Mouse (Mus musculus) forebrain, embryonic 13.5 days (tissue): ENCODE measurements around the gene Gpr137. TPM values are rescaled to one million over a fixed set of nuclear protein-coding genes. Genes with fewer than 3 reads are reported as not detected.
A peak's percentile ranks its signal among the peaks of the same experiment; 100 is the strongest.

Experiments used
- ATAC-seq: fragments of 200-750 bp; cut with Nextera tagmentation; 2 replicates; pipeline ENCODE4 v1.8.0; 2017
- H3K27ac ChIP-seq: fragments of 300-500 bp; sonication (generic); 2 replicates; pipeline ENCODE4 v1.5.1; 2015; ENCODE audit warnings: inconsistent platforms, mild to moderate bottlenecking, moderate library complexity
- H3K27me3 ChIP-seq: fragments of 300-500 bp; sonication (generic); 2 replicates; pipeline ENCODE4 v1.6.1; 2015; ENCODE audit warnings: mild to moderate bottlenecking, inconsistent platforms
- H3K36me3 ChIP-seq: fragments of 300-500 bp; sonication (generic); 2 replicates; pipeline ENCODE4 v1.6.1; 2015; ENCODE audit warnings: mild to moderate bottlenecking, inconsistent platforms; ENCODE audit not compliant: poor library complexity, severe bottlenecking
- H3K4me1 ChIP-seq: fragments of 300-500 bp; sonication (generic); 2 replicates; pipeline ENCODE4 v1.6.1; 2015; ENCODE audit warnings: inconsistent platforms
- H3K4me2 ChIP-seq: fragments of 300-500 bp; sonication (generic); 2 replicates; pipeline ENCODE4 v1.6.1; 2015; ENCODE audit warnings: inconsistent platforms, mild to moderate bottlenecking, moderate library complexity
- H3K4me3 ChIP-seq: fragments of 300-500 bp; sonication (generic); 2 replicates; pipeline ENCODE4 v1.5.1; 2015; ENCODE audit warnings: mild to moderate bottlenecking, inconsistent platforms
- H3K9ac ChIP-seq: fragments of 300-500 bp; sonication (generic); 2 replicates; pipeline ENCODE4 v1.6.1; 2015; ENCODE audit warnings: mild to moderate bottlenecking, inconsistent platforms
- H3K9me3 ChIP-seq: fragments of 300-500 bp; sonication (generic); replicated peaks from 2 replicates; pipeline ENCODE4 v1.6.1; 2016; ENCODE audit warnings: inconsistent platforms
- WGBS: fragments of 180-500 bp; shearing (Covaris S2); methylation state at CpG from one replicate; pipeline ENCODE4 v1.1.7; 2015; 5-methylcytosine and 5-hydroxymethylcytosine counted together
- polyA plus RNA-seq: library from polyadenylated mRNA; unstranded; fragments of >200 nt; fragmentation: Nextera tagmentation; extraction: Ambion mirVana; gene quantifications from 2 replicates; pipeline ENCODE4 v1.2.1, GENCODE M21; 2015

Gpr137 gene
- polyA plus RNA-seq, 1 experiment from 2014 or later: 32.4 TPM

DNA sequence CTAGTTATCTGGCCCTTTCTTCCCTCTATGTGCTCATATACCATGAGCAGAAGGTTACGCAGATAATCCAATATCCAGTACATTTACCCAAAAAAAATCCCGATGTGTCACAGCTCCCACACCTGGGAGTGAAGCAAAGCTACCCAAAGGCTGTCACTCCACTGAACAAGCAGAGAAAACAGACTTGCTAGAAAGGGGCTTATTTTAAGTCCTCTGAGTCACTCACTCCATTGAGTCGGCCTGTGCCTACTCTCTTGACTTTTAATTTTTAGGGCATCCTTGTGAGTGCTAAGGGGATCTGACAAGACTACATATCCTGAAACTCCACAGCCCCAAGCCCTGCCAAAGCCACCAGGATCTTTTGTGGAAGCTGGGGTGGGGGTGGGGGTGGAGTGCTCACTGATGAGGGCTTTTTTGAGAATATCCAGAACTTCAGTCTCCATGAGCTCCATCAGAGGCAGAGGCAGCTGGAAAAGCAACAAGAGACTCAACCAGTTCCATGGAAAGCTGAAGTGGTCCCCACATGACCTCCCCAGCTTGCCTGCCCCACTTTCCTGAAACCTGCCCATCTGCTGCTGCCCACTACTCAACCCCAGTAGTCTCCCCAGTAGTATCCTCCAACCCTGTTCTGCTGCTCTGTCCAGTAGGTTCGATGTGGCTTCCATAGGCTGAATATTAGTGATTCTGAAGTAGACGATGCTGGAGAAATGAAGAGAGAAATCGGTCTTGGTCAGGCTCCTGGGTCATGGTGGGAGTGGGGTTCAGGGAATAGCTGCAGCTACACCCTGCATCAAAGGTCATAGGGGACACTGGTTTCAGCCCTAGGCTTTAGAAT, 19.2 kb downstream of the Gpr137 start:
- no peak overlapping the region for H3K9ac ChIP-seq
- H3K4me3 ChIP-seq: no peak overlapping the region
- WGBS: 66% methylated on average over 6 of the region's 6 CpGs
- H3K27ac ChIP-seq: no peak overlapping the region
- H3K27me3 ChIP-seq: peaks cover 58% of the 10 kb centered on the region
- H3K9me3 ChIP-seq: no peaks in the 10 kb centered on the region
- H3K4me1 ChIP-seq: peaks cover 39% of the 10 kb centered on the region
- ATAC-seq: no peak
- H3K4me2 ChIP-seq: peak overlapping the region; percentile 90
- H3K36me3 ChIP-seq: no peaks in the 10 kb centered on the region

- peaks cover 36% of the 10 kb centered on the region for H3K4me1 ChIP-seq
Observed at GRCm38 (mm10) chr19:6921647-6922567, 20.4 kb downstream of the Gpr137 start, which contains the start of gene Esrra. Gene Esrra, minus strand, starts transcription at chr19:6921813.

DNA sequence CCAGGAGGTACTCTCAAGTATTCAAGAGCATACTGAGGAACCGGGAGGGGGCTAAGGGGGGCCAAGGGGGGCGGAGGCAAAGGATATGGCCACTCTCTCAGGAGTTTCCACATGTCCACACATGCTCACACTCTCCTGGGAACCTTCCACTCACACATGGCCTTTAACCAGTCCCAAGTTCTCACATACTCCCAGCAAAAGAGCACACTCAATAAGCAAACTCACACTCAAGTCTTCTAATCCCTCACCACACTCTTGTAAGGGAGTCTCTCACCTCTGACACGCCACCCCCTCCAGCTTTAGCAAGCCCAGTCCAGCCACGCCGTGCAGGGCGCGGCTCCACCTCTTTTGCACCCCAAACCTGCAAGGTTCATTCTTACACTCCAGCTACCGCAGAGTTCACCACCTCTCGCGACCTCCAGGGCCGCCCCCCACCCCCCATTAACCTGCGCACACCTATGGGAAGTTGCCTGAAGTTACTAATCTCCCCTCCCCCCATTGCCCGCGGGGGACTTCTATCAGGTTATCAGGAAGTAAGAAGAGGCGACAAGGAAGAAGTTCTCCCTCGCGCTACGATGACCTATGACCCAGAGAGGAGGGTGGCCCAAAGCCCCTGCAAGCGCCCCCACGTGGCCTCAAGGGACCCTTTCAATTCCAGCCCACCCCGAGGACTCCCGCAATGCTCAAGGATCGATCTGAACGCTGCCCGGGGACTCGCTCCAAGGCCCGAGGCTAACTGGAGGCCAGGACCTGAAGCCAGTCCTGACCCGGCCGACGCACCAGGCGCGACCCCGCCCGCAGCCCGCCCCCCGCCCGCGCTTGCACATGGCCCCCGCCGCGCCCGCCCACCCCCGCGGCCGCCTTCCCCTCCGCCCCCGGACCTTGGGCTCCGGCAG, 21.3 kb downstream of the Gpr137 start:
- 2% methylated on average over 32 of the region's 48 CpGs for WGBS
- peak overlapping the region; percentile 90 for H3K4me2 ChIP-seq
- no peaks in the 10 kb centered on the region for H3K9me3 ChIP-seq
- peaks cover 29% of the 10 kb centered on the region for H3K4me1 ChIP-seq
- peak overlapping the region; percentile 81 for H3K4me3 ChIP-seq
- H3K36me3 ChIP-seq: 0 out of 2 replicates have a peak, but pooled peaks cover 5% of the 10 kb centered on the region
- peak overlapping the region; percentile 84 for H3K27ac ChIP-seq
- peak overlapping the region; percentile 85 for H3K9ac ChIP-seq
- peak; percentile 22 for ATAC-seq
- H3K27me3 ChIP-seq: peaks cover 37% of the 10 kb centered on the region

More at GRCm38 (mm10) chr19:6921647-6922567, 20.4 kb downstream of the Gpr137 start, which contains the start of gene Esrra:
- H3K9ac ChIP-seq: peak within 1 kb of the TSS; percentile 85
- ATAC-seq: peak; percentile 96
- H3K27ac ChIP-seq: peak within 1 kb of the TSS; percentile 84
- H3K4me3 ChIP-seq: peak within 1 kb of the TSS; percentile 81
- under 1% methylated on average over 45 of the region's 66 CpGs for WGBS
- H3K36me3 ChIP-seq: no peaks in the 10 kb centered on the region
- peaks cover 46% of the 10 kb centered on the region for H3K27me3 ChIP-seq
- peak within 1 kb of the TSS; percentile 90 for H3K4me2 ChIP-seq
- no peaks in the 10 kb centered on the region for H3K9me3 ChIP-seq

- peaks cover 26% of the 10 kb centered on the region for H3K4me1 ChIP-seq
- H3K27ac ChIP-seq: peak overlapping the region; percentile 14; the same call in 1 of the 2 replicates
Observed at GRCm38 (mm10) chr19:6919876-6920740, 22.2 kb downstream of the Gpr137 start.

DNA sequence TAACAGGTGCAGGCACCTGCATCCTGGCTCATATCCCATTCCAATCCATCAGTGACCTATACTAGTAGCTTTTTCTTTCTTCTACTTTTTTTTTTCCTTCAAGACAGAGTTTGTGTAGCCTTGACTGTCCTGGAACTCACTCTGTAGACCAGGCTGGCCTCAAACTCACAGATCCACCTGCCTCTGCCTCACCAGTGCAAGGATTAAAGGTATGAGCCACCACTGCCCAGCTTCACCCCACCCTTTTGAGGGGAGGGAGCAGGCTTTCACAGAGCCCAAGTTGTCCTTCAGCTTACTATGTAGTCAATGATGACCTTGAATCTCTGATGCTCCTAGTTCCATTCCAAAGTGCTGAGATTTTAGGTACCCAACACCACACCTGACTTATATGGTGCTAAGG, 22.8 kb downstream of the Gpr137 start:
- H3K36me3 ChIP-seq: 0 out of 2 replicates have a peak, but pooled peaks cover 5% of the 10 kb centered on the region

More at GRCm38 (mm10) chr19:6919876-6920740, 22.2 kb downstream of the Gpr137 start:
- 37% methylated on average over 8 of the region's 8 CpGs for WGBS
- Histone ChIP-seq H3K9ac (peak overlapping the region; percentile 85), H3K27me3 (peaks cover 28% of the 10 kb centered on the region), H3K9me3 (no peaks in the 10 kb centered on the region), H3K36me3 (0 out of 2 replicates have a peak, but pooled peaks cover 5% of the 10 kb centered on the region), H3K4me2 (peak overlapping the region; percentile 90), H3K4me3 (peak overlapping the region; percentile 81)
- no peak for ATAC-seq

DNA sequence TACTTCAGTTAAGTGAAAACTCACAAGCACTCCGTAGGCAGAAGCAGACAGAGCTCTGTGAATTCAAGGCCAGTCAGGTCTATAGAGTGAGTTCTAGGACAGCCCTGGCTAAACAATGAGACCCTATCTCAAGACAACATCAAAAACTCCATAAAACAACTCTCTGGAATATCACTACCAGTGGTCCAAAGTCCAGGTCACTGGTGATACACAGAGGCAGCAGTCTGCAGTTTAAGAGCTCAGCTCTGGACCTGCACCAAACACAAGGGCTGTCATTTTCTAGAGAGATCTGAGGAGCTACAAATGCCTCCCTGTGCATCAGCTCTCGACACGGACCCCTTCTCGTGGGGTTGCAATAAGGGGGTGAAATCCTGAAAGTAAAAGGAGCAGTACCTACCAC, 24.0 kb downstream of the Gpr137 start:
- Histone ChIP-seq H3K4me2 (no peak overlapping the region), H3K27ac (no peak overlapping the region), H3K9me3 (no peaks in the 10 kb centered on the region), H3K4me3 (no peak overlapping the region), H3K27me3 (peaks cover 10% of the 10 kb centered on the region), H3K9ac (no peak overlapping the region), H3K4me1 (peaks cover 22% of the 10 kb centered on the region), H3K36me3 (peaks cover 16% of the 10 kb centered on the region)
- no peak for ATAC-seq
- WGBS: 89% methylated on average over 4 of the region's 4 CpGs

More for the DNA sequence above, 22.8 kb downstream of the Gpr137 start:
- no peaks in the 10 kb centered on the region for H3K9me3 ChIP-seq
- H3K9ac ChIP-seq: no peak overlapping the region
- H3K4me2 ChIP-seq: no peak overlapping the region
- H3K27me3 ChIP-seq: peaks cover 21% of the 10 kb centered on the region
- H3K27ac ChIP-seq: no peak overlapping the region
- 0 out of 2 replicates have a peak overlapping the region, but pooled peaks have one; percentile 81 for H3K4me3 ChIP-seq
- H3K4me1 ChIP-seq: peaks cover 22% of the 10 kb centered on the region
- ATAC-seq: no peak

DNA sequence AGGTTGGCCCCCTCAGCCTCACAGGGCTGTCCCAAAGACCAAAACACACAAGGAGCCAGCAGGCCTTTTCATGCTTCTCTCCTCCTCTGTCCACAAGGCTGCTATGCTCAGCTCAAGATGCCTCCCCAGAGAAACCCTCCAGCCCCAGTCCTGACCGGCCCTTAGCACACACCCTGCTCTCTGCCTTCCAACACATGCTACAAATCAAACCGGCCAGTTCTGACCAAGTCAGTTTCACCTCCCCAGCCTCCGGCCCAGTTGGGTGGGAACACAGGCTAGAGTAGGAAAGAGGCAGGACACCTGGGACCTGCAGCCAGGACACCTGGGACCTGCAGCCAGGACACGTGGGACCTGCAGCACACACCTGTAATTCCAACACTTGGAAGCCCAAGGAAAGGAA, 25.8 kb downstream of the Gpr137 start:
- WGBS: 82% methylated on average over 4 of the region's 4 CpGs
- peaks cover 34% of the 10 kb centered on the region for H3K36me3 ChIP-seq
- no peak overlapping the region for H3K27ac ChIP-seq
- peaks cover 20% of the 10 kb centered on the region for H3K4me1 ChIP-seq
- no peak overlapping the region for H3K9ac ChIP-seq
- no peak for ATAC-seq
- H3K4me2 ChIP-seq: no peak overlapping the region
- no peaks in the 10 kb centered on the region for H3K27me3 ChIP-seq
- H3K4me3 ChIP-seq: no peak overlapping the region
- H3K9me3 ChIP-seq: no peaks in the 10 kb centered on the region

DNA sequence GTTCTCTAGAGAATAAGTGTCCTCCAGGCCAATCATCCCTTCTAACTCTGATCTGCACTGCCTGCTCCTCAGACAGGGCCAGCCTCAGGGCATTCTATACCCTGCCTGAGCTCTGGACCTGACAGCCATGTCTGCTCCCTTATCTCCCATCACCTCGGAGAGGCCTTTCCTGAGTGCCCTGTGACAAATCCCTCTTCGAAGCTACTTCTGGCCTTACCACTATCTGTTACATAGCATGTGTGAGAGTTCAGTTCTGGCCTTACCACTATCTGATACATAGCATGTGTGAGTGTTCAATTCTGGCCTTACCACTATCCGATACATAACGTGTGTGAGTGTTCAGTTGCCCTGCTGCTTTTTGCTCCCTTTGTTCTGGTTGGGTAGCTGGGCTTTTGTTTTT, 27.0 kb downstream of the Gpr137 start:
- no peak overlapping the region for H3K4me2 ChIP-seq
- H3K36me3 ChIP-seq: peaks cover 40% of the 10 kb centered on the region
- peaks cover 18% of the 10 kb centered on the region for H3K4me1 ChIP-seq
- H3K27ac ChIP-seq: no peak overlapping the region
- no peaks in the 10 kb centered on the region for H3K9me3 ChIP-seq
- H3K9ac ChIP-seq: no peak overlapping the region
- no peak overlapping the region for H3K4me3 ChIP-seq
- no peaks in the 10 kb centered on the region for H3K27me3 ChIP-seq
- no peak for ATAC-seq
- WGBS: 94% methylated on average over 4 of the region's 4 CpGs

DNA sequence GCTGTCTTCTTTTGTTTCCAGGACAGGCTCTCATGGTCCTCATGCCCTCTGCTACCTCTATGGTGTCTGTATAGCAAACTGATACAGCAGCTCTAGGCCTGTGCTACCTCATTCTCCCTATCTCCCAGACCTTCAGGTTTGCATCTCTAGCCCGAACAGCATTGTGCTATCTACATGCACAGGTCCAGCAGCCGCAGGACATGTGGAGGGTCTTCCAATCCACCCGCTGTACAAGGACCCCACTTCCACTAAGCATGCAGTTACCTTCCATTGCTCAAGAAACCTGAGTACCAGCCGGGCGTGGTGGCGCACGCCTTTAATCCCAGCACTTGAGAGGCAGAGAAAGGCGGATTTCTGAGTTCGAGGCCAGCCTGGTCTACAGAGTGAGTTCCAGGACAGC, 27.7 kb downstream of the Gpr137 start:
- no peak for ATAC-seq
- Histone ChIP-seq H3K27ac (no peak overlapping the region), H3K4me1 (peaks cover 11% of the 10 kb centered on the region), H3K9me3 (no peaks in the 10 kb centered on the region), H3K4me2 (no peak overlapping the region), H3K4me3 (no peak overlapping the region), H3K36me3 (peaks cover 40% of the 10 kb centered on the region), H3K9ac (no peak overlapping the region), H3K27me3 (no peaks in the 10 kb centered on the region)
- 91% methylated on average over 9 of the region's 9 CpGs for WGBS

GRCm38 (mm10) chr19:6913991-6914390, 28.3 kb downstream of the Gpr137 start:
- Histone ChIP-seq H3K36me3 (peaks cover 40% of the 10 kb centered on the region), H3K4me1 (peaks cover 13% of the 10 kb centered on the region), H3K27me3 (no peaks in the 10 kb centered on the region), H3K9me3 (no peaks in the 10 kb centered on the region), H3K4me3 (no peak overlapping the region), H3K9ac (no peak overlapping the region), H3K4me2 (no peak overlapping the region), H3K27ac (no peak overlapping the region)
- 90% methylated on average over 11 of the region's 11 CpGs for WGBS
- ATAC-seq: no peak
